Mouse (Mus musculus) forebrain, embryonic 16.5 days (tissue): ENCODE measurements around the gene Itpkc. TPM values are rescaled to one million over a fixed set of nuclear protein-coding genes. Genes with fewer than 3 reads are reported as not detected.
A peak's percentile ranks its signal among the peaks of the same experiment; 100 is the strongest.

ENCODE experiments used
- microRNA counts: library from miRNA; unstranded; fragments of <30 nt; microRNA quantifications from one replicate; lab custom pipeline; 2016
- microRNA-seq: library from miRNA; unstranded; fragments of <30 nt; microRNA quantifications from one replicate; pipeline ENCODE4, GENCODE M21; 2017
- polyA plus RNA-seq: library from polyadenylated mRNA; unstranded; fragments of >200 nt; fragmentation: Nextera tagmentation; extraction: Ambion mirVana; gene quantifications from 2 replicates; pipeline ENCODE4 v1.2.1, GENCODE M21; 2015

The Itpkc gene
- polyA plus RNA-seq, 1 experiment from 2014 or later = 6.2 TPM

MicroRNAs within 50 kb of the gene (microRNA counts, 519-probe panel; counts per million panel counts)
- microRNA mmu-miR-1191 (lab: Ali Mortazavi, UCI) = 681 counts per million, percentile 2 among the panel's probes with 10 or more counts

Small RNA genes lying within 50 kb of the gene (microRNA-seq; reads per million reads assigned to microRNA genes)
- 3.1 reads per million, percentile 12 among the genes with 10 or more reads in this experiment for gene Mir1191
- gene Mir3101 = 1.0 reads per million

Other genes starting within 250 kb of the Itpkc start
- gene Cyp2a12, start 199.6 kb downstream of the Itpkc start, polyA plus RNA-seq = not detected in 2 replicates
- 0.93 TPM in 1 of 2 replicates, not detected in the other for gene Cyp2f2, start 108.8 kb downstream of the Itpkc start, polyA plus RNA-seq
- gene Cyp2t4, start 74.9 kb downstream of the Itpkc start, polyA plus RNA-seq = 0.33 TPM in 1 of 2 replicates, not detected in the other
- 93.4 and 100 TPM in 2 replicates for gene Egln2, start 61.9 kb downstream of the Itpkc start, polyA plus RNA-seq
- gene Rab4b, start 49.8 kb downstream of the Itpkc start, polyA plus RNA-seq = 80.8 and 88.3 TPM in 2 replicates
- gene Gm21983, start 47.6 kb downstream of the Itpkc start, polyA plus RNA-seq = 0.78 TPM in 1 of 2 replicates, not detected in the other
- gene Mia, start 47.5 kb downstream of the Itpkc start, polyA plus RNA-seq = 8.3 and 10.4 TPM in 2 replicates
- gene BC024978, start 32.9 kb downstream of the Itpkc start, polyA plus RNA-seq = 3.6 and 5.1 TPM in 2 replicates
- gene Snrpa, start 32.4 kb downstream of the Itpkc start, polyA plus RNA-seq = 227 and 232 TPM in 2 replicates
- gene Coq8b, start 4.4 kb upstream of the Itpkc start, polyA plus RNA-seq = 26.3 and 27.2 TPM in 2 replicates
- 42.2 and 43.3 TPM in 2 replicates for gene Numbl, start 29.8 kb upstream of the Itpkc start, polyA plus RNA-seq
- gene Ltbp4, start 109.0 kb upstream of the Itpkc start, polyA plus RNA-seq = 13.3 and 18.2 TPM in 2 replicates
- 88.1 and 95.5 TPM in 2 replicates for gene Shkbp1, start 127.4 kb upstream of the Itpkc start, polyA plus RNA-seq
- not detected in 2 replicates for gene Gm20479, start 128.8 kb upstream of the Itpkc start, polyA plus RNA-seq
- 2.3 and 2.5 TPM in 2 replicates for gene Sptbn4, start 219.0 kb upstream of the Itpkc start, polyA plus RNA-seq
- gene Blvrb, start 219.3 kb upstream of the Itpkc start, polyA plus RNA-seq = 14.9 and 16.8 TPM in 2 replicates
- gene Sertad3, start 245.1 kb upstream of the Itpkc start, polyA plus RNA-seq = 11.6 and 14.8 TPM in 2 replicates